Mouse (Mus musculus): Measurements from ENCODE around the gene Tap2.

Gene Tap2

DNA sequence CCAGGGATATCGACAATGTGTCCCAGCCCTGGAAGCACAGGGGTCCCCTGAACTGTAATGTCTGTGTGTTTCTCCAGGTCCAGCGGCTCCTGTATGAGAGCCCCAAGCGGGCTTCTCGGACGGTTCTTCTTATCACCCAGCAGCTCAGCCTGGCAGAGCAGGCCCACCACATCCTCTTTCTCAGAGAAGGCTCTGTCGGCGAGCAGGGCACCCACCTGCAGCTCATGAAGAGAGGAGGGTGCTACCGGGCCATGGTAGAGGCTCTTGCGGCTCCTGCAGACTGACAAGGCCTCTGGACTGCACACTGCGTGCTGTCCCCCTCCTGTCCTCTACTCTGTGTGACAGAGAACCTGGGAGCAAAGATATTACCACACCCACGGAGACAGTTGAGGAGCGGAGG is 6.8 kb upstream of the Tap2 start:
- DNase-seq (ENCODE audit: low spot score), result peak; percentile 85

- peak; percentile 84 for DNase-seq (ENCODE audit: low spot score)
These were observed 6.1 kb upstream of the Tap2 start, which contains the start of gene Psmb8 for GRCm38 (mm10) chr17:34196941-34197894. Gene Psmb8 (plus strand): TSS chr17:34197721.

GRCm38 (mm10) chr17:34197904-34198520 is 5.3 kb upstream of the Tap2 start:
- DNase-seq (ENCODE audit: low spot score), result peak; percentile 80

- no peak for DNase-seq (ENCODE audit: low spot score)
These were observed 4.8 kb upstream of the Tap2 start for GRCm38 (mm10) chr17:34198521-34198912.

DNA sequence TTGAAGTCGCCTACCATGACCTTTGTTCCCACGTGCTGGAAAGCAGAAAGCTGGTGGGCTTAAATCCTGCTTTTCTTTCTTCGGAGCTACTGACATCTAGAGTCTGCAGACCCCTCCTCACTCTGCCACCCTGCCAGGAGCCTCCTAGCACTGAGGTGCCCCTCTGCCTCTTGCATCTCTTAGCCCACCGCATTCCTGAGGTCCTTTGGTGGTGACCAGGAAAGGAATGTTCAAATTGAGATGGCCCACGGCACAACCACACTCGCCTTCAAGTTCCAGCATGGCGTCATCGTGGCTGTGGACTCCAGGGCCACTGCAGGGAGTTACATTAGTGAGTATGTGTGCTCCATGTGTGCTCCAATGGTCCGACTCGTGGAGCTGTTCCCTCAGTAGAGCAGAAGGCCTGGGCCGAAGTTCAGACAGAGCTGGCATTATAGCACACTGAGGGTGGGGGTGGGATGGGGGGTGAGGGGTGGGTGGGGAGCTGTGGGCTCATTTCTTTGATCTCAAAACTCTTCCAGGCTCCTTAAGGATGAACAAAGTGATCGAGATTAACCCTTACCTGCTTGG is 4.2 kb upstream of the Tap2 start:
- no peak for DNase-seq (ENCODE audit: low spot score)

- DNase-seq (ENCODE audit: low spot score), result no peak
These were observed 3.3 kb upstream of the Tap2 start for GRCm38 (mm10) chr17:34200047-34200446.

DNA sequence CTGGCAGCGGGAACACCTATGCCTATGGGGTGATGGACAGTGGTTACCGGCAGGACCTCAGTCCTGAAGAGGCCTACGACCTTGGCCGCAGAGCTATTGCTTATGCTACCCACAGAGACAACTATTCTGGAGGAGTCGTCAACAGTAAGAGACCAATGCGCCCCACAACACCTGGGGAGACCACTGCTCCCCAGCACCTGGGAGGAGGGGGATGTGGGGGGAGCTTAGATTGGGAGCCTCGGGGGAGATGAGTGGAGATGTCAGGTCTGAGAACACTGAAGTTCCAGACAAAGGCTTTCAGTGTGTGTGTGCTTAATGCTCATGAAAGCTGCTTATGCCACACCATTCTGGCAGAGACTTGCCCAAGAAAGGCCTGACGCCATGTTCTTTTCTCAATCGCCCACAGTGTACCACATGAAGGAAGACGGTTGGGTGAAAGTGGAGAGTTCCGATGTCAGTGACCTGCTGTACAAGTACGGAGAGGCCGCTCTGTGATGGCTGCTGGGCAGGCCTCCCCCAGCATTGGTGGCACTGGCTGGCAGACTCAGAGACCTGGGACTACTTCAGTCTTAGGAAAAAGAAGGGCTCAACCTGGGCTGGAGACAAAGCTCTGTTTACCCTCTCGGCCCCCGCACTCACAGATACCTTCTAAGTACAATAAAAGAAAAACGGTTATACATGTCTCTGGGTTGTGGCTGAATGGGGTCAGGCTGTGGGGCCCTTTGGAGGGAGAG is 2.4 kb upstream of the Tap2 start:
- DNase-seq (ENCODE audit: low spot score), result no peak

DNA sequence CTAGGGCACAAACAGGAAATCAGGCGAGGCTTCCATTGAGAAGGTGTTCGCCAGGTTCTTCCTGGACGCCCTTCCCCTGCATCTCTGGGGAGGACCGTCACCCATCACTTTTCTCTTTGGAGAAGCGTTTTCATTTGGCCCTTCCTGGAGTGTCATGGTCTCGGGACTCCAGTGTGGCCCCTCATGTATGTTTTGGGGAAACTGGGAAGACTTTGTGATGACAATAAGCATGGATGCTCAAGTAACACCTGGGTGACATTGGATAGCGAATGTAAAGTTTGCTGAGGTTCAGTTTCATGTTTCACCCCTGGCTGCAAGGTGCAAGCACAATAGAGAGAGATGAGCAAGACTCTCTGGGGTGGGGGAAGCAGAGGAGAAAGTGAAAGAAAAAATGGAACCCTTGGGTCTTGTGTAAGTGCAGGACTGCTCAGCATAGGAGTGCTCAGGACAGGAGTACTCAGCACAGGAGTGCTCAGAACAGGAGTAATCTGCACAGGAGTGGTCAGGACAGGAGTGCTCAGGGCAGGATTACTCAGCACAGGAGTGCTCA is 1.7 kb upstream of the Tap2 start:
- no peak for DNase-seq (ENCODE audit: low spot score)

- no peak for DNase-seq (ENCODE audit: low spot score)
These were observed 426 bp upstream of the Tap2 start for GRCm38 (mm10) chr17:34202760-34203442.

GRCm38 (mm10) chr17:34204303-34205010 is 1.1 kb downstream of the Tap2 start:
- DNase-seq (ENCODE audit: low spot score), result peak; percentile 90

- DNase-seq (ENCODE audit: low spot score), result peak; percentile 27
These were observed 1.9 kb downstream of the Tap2 start for GRCm38 (mm10) chr17:34205021-34205745.

DNA sequence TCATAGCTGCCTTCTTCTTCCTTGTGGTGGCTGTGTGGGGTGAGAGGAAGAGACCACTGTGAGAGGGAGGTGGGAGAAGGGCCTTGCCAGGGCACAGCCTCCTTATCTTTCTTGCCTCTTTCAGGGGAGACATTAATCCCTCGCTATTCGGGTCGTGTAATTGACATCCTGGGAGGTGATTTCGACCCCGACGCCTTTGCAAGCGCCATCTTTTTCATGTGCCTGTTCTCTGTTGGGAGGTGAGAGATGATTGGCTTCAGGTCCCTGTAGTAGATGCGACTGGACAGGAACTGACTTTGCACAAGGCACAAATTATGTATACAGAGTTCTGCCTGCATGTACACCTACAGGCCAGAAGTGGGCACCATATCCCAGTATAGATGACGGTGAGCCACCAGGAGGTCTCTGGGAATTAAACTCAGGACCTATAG is 2.4 kb downstream of the Tap2 start:
- DNase-seq (ENCODE audit: low spot score), result peak; percentile 62

DNA sequence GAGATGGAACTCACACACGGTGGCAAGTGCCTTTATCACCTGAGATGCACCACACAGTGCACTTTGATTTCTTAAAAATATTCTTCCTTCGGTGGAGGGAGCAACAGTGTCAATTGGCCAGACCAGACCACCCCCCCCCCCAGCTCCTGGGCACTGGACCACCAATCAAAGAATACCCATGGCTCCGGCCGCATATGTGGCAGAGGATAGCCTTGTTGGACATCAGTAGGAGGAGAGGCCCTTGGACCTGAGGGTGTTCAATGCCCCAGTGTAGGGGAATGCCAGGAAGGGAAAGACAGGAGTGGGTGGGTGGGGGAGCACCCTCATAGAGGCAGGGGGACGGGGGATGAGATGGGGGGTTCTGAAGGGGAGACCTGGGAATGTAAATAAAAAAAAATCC is 3.4 kb downstream of the Tap2 start:
- no peak for DNase-seq (ENCODE audit: low spot score)

- DNase-seq (ENCODE audit: low spot score), result peak; percentile 35
These were observed 4.1 kb downstream of the Tap2 start for GRCm38 (mm10) chr17:34207456-34207855.

DNA sequence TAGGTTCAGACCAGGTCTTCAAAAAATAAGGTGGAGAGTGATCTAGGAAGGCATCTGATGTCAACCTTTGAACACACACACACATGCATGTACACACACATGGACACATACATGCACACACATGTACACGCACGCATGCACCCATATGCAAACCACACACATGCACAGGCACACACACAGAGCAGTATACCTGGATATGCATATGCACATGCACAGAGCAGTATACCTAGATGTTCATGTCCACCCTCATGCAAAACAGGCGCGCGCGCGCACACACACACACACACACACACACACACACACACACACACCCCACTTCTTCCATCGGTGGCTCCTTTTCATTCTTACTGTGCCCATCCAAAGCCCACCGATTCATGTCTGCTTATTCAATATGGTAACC is 4.5 kb downstream of the Tap2 start:
- DNase-seq (ENCODE audit: low spot score), result no peak

DNA sequence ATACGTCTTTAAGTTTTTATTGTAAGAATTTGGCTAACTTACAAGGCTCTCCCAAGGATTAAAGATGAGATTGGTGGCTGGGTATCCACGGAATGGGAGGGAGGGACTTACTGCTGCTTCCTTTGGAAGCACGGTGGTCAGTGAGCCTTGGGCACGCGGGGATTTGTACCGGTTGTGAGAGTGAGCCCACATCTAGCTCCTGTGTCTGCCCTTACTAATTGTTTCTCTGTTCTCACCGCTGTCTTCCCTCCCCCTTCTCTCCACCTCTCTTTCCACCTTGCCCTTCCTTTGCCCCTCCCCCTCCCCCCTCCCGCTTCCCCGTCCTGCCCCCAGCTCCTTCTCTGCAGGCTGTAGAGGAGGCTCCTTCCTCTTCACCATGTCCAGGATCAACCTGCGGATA is 5.1 kb downstream of the Tap2 start:
- DNase-seq (ENCODE audit: low spot score), result peak; percentile 0

DNA sequence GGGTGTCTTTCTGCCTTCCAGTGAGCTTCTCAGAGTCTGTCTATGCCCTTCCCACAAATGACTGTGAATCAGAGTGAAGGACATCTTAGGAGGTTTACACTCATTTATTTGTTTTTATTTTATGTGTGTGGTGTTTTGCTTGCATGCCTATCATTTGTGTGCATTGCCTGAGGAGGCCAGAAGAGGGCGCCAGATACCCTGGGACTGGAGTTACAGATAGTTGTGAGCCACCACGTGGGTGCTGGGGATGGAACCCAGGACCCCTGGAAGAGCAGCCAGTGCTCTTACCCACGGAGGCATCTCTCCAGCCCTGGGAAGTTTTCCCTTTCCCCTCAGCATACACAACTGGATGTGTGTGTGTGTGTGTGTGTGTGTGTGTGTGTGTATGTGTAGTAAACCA is 6.4 kb downstream of the Tap2 start:
- peak; percentile 49 for DNase-seq (ENCODE audit: low spot score)

- peak; percentile 45 for DNase-seq (ENCODE audit: low spot score)
These were observed 7.3 kb downstream of the Tap2 start for GRCm38 (mm10) chr17:34210599-34210998.

DNA sequence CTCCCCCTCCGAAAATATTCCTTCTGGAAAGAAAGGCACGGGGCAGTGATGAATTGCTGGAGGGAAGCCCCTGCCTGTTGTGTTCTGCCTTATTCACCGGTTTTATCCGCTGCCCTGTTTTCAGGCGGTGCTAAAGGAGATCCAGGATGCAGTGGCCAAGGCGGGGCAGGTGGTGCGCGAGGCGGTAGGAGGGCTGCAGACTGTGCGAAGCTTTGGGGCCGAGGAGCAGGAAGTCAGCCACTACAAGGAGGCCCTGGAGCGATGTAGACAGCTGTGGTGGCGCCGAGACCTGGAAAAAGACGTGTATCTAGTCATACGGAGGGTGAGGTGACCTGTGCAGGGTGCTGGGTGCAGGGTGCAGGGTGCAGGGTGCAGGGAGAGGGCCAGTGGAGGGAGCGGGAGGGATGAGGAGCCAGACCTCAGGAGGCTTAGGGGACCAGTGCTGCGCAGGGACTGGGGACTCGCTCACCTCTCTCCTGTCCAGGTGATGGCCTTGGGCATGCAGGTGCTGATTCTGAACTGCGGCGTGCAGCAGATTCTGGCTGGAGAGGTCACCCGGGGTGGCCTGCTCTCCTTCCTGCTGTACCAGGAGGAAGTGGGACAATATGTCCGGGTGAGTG is 8.5 kb downstream of the Tap2 start:
- DNase-seq (ENCODE audit: low spot score), result peak; percentile 70

GRCm38 (mm10) chr17:34213936-34214335 is 10.6 kb downstream of the Tap2 start:
- DNase-seq (ENCODE audit: low spot score), result peak; percentile 0
